Mouse (Mus musculus) gastrocnemius, postnatal 4 days (tissue): Measurements from ENCODE around the gene Sparcl1. TPM values are rescaled to one million over a fixed set of nuclear protein-coding genes. Genes with fewer than 3 reads are reported as not detected.
A peak's percentile ranks its signal among the peaks of the same experiment; 100 is the strongest.

Experiments used
- DNase-seq, 2 experiments: peaks; one replicate each; pipeline ENCODE4 v3.0.0; 2021 to 2022; ENCODE audit warnings: low spot score in 2 of 2, mixed read lengths in 2 of 2
- total RNA-seq, 2 experiments: library from RNA; stranded (reverse); gene quantifications; 2 replicates each; pipeline ENCODE4 v1.2.3; 2021

The Sparcl1 gene
- total RNA-seq, 2 experiments from 2014 or later = 226 to 268 TPM

DNA sequence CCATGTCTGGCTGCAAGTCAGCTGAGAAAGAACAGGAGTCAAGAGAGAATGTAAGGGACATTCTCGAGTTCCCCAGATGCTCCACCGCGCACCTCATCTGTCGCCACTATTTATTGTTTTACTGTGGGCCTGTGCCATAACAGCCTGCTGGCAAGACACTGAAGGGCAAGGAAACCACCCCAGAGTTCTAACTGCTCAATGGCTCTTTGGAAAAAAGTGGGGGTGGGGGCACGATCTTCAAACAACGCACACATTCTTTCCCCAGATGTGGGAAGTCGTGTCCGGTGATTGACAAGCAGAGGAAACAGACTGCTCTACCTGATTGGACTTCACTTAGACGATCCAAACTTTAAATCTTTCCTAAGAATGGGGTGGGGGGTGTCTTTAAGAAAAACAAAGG, 1.5 kb downstream of the Sparcl1 start:
- peak in 1 of 2 experiments; percentile 16 for DNase-seq

DNA sequence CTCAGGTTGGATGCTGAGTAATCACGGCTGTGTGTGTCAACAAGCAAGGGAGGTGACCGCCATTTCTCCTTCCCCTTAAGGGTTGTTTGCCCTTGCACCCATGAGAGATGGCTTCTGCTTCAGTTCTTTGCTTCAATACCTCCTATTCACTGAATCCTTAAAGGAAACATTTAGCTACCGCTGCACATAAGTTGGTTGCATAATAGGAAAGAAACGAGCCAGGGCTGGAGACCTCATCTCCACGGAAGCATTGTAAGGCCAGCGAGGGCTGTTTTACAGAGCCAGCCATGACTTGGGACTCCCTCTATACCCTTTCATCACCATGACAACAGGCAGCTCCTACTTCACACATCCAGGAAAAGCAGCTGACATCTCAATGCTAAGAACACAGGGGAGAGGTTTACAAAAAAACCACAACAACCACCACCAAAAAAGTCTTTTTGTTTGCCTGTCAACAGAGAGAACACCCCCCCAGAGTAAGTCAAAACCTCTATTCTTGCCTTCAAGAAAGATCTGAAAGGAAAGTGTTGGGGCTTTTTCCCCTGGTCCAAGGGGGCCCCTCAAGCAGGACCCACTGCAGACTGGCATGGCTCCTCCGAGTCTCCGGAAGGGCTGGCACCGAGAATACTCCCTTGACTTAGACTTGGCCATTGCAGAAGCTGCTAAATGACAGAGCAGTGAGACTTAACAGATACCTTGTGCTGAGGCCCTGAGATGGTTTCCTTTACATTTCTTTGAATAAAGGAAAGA, 3.2 kb downstream of the Sparcl1 start:
- no peak for DNase-seq

DNA sequence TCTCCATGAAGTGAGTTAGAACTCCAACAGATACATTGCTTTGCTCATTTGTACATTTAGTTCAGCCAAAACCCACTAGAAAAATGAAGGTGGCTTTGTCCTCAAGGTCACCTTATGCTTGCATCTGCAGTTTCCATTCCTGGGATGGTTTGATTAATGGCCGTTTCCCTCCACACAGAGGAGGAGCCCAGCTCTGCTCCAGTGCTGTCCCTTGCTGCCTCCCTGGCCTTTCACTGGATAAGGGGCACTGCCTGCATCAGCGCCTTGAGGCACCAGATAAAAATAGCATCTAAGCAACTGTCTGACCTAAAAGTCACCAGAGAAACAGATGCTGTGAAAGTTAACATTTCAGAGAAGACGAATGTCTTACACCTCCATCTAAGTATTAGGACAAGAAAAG, 4.0 kb downstream of the Sparcl1 start:
- DNase-seq = no peak

DNA sequence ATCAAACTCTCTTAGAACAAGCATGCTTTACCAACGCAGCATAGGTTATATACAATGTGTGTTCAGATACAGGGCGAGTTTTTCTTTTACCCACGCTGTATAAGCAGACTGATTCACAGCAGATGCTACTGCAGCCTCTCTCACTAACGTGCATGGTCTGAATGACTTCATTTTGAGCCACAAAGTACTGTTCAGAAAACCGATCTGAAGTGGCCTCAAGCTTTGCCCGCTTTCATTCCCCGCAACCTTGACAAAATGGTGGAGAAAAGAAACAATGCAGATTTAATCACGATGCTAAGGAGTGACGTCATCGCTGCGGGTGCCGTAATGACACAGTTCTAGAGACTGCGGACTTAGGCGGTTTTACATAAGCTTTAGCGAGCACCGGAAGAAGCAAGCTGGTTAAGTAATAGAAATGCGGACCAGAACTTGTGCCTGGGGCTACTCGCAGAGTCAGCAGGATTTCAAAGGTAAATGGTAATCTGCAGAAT, 4.6 kb downstream of the Sparcl1 start:
- no peak for DNase-seq

DNA sequence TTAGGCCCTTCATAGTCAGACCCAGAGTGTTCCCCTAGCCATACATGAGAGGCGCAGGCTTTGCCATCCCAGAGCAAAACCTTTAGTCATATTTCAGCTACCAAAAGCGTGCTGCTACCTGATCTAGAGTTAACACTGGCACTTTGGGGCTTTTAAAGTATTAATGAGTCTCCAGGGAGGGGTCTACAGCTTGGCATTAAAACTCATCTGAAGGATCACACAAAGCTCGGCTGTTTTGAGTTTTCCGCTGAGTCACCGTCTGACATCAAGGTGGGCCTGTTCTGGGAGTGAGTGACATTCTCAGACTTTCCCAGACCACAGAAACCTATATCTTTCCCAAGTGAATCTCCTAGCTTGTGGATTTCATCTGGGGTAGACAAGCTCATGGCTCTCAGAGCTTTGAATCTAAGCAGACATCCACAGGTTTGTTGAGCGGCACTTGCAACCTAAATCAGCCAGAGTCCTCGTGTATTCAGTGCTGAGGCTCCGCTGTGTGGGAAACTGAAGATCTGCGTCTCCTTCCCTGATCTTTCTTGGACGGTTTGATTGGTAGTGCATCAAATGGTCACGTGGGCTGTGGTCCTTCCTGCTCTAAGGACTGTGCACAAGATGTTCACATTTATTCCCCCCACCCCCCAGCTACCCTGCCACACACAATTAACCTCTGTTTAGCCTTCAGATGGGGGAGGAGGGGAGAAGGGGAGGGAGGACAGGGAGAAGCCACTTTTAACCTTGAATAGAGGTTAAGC, 5.2 kb downstream of the Sparcl1 start:
- DNase-seq = no peak

DNA sequence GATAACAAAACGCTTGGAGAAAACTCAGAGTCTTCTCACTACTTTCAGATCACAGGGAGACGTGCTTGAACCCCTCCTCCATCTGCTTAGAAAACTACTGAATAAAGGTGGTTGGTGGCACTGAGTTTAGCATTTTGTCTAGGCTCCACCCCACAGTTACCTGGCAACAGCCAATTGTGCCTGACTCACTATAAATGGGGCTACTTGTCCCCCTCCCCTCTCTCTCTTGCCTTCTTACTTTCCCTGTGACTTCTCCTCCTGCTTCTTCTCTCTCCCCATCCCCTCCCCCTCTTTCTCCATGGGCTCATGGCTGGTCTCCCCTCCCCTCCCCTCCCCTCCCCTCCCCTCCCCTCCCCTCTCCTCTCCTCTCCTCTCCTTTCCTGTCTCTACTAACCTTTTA, 9.4 kb downstream of the Sparcl1 start:
- DNase-seq = no peak

DNA sequence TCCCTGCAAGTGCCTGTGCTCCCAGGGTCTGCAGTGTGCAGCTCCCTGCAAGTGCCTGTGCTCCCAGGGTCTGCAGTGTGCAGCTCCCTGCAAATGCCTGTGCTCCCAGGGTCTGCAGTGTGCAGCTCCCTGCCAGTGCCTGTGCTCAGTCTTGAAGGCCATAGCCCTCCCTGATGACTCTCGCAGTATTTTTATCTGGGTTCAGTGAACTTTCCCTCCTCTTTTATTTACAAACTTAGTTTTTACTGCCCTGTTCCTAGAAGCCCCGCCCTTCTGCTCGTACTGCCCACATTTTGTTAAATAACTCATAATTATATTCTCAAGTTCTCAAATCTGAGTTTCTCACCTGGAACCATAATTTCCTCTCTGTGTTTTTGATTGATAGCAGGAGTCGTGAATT, 10.4 kb downstream of the Sparcl1 start:
- no peak for DNase-seq

DNA sequence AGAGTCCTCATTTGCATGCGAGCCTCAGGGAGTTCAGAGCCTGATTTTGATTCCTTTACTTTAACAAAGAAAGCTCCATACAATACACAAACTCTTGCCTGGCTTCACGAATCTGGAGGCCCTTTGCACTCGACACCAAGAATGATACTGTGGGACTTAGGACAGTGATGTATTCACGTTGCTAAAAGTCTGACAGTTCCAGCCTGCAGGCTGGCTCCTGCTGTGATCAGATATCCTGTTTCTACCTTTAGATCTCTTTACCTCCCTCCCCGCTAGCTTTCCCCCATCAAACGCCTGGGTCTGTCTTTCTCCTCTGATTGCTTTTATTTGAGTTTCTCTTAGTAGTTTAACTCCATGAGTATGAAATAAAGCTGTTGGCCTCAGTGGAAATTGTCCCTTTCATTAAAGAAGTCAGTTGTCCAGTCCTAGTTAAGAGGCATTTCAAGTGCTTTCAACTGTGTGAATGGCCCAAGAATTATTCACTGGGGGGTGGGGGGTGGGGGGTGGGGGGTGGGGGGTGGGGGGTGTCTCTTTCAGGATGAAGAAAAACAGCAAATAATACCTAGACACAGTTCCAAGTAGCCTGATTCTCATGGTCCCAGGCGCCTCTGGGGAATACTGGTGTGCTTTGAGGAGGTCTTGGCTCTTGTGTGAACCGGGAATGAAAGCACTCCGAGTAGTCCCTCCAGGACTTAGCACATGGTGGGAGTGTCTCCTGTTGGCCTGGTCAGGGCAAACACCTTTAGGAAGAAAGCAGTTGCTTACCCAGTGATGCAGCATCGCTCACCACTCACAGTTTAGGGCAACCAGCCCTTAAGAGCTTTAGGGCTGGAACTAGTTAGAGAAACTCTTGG, 11.6 kb downstream of the Sparcl1 start:
- DNase-seq = no peak

DNA sequence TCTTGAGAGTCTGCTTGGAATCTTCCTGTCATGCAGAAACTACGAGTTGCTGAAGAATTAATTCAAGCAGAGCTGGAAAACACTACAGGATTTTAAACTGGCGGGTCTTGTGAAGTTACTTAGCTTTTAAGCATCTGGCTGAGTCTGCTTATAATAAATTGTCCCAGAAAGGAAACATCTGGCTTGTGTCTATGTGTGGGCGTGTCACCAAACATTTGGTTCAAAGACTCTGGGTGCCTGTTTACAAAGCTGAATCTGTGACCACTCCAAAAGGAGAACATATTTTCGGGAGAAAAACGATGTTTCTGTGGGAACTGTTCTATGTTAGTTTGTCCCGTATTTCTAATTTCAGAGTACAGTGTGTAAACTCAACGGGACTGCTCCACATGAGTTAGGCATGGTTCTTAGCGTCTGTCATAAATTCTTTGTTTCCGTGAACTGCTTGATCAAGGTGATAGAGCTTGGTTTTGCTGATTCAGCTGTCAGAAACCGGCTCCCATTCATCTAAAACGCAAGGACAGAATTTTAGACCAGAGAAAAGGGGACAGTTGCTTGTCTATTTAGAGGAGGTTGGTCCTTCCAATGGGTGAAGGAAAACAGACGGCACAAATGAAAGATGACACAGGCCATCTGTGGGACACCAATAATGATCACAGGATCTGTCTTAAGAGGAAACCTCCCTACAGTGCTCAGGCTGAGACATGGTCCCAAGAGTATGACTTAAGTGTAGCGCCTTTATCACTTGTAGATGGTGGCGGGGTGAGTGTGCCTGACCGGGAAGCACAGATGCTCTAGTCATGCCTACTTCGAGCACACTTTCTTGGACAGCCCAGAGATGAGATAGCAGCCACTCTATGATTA, 17.2 kb downstream of the Sparcl1 start:
- no peak for DNase-seq

DNA sequence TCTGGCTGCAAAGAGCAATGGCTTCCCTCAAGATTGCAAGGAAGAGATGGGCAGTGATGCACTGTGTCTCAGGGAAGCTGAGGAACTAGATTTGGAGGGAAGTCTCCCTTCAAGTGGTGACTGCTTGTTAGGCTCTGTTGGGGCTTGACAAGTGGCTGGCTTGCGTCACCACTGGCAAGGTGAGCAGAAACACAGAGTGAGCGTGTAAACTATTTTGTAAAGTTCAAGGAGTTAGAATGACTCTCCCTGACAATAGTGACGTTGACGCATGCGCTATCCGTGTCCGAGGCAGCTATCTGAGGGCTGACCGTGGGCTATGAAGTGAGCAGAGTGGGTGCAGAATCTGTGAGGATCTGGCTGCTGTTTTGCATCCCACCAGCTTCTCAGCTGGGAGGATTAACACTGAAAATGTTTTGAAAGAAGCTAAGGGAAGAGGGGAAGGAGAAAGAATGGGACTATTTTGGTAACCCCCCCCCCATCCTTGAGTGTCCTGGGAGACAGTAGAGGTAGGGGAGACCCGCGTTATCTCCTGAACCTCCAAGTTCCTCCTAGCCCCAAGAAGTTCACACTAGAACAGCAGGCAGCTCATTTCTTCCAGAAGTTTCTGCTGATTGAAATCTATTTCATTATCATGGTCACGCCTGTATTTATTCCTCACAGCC, 18.0 kb downstream of the Sparcl1 start:
- DNase-seq = no peak

DNA sequence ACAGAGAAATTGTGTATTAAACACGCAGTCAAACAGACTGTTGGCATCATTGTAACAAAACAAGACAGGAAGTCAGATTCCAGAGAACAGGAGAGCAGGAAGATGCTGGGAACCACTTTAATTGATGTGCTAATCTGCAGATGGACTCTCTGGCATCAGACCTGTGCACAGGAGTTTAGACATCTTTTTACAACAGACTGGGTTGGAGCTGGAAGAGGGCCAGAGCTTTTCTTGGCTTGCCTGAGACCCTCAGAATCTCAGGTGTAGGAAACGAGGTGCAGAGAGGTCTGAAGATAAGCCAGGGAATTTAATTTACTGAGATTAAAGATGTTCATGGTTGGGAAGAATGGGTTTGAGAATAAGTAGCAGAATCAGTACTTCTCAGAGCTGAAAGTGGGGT, 23.8 kb downstream of the Sparcl1 start:
- DNase-seq = no peak

DNA sequence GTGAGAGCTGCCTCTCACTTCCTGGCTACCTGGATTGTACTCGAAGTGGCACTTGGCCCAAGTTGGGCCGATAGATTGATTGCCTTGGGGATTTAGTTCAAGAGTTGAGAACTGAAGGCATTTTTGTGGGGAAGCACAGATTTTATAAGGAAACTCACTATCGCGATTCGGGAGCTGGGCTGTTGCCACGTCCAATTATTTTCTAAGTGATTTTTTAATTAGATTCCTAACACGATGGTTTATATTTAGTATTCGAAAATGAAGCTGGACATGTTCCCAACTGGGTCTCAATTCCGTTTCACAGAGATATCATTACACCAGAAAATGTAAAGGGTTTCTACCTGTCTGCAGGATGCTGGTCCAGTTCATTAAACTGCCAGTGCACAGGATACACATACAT, 28.2 kb downstream of the Sparcl1 start:
- DNase-seq = no peak

DNA sequence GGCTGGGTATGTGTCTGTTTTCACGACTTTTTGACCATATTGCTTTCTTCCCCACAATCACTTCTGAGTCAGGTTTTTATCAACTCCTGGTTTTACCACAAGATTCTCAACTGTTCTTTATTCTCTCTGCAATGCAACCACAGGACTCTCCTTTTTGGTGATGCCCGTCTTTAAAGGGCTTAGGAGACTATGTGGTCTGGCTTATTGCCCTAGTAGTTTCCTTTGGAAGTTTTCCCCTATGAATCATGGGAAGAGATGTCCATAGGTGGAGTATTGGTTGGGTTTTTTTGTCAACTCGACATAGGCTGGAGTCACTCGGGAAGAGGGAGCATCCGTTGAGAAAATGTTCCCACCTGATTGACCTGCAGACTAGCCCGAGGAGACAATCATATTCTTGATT, 32.8 kb downstream of the Sparcl1 start:
- no peak for DNase-seq

DNA sequence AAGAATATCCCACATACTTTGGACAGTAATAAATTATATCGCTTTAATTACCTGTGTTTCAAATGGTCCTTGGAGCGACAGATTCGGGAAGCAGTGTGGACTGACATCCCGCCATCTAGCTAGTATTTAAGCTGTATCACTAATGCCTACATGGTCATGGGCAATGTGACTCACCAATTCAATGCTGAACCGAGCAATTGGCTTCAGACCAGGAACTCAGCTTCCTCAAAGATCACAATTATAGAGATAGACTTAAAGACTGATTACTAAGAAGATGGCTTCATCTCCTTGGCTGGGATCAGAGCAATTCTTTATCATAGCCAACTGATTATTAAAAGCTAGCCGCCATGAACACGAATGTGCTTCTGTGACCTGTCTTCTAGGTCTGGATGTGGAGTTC, 36.0 kb downstream of the Sparcl1 start, which contains the start of gene Gm17660:
Gene Gm17660 (minus strand): TSS at position 101 of the 400 bp plus-strand sequence.
- no peak for DNase-seq

DNA sequence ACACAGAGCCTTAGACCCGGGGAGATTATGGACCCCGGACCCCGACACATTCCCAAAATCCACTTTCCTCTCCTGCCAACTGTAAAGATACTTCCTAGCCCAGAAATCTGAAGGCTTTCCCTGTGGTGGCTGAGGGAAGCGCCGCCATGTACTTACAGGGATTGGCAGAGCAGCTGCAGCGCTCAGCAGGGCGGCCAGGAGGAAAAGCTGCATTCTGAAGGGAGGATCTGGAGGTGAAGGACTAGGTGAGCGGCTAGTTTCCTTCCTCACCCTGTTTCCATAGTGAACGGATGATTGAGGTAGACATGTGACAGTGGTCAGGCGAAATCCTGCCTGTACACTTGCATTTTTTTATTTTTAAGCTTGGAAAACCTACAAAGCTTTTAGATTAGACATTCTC, 37.2 kb downstream of the Sparcl1 start:
- DNase-seq = no peak

DNA sequence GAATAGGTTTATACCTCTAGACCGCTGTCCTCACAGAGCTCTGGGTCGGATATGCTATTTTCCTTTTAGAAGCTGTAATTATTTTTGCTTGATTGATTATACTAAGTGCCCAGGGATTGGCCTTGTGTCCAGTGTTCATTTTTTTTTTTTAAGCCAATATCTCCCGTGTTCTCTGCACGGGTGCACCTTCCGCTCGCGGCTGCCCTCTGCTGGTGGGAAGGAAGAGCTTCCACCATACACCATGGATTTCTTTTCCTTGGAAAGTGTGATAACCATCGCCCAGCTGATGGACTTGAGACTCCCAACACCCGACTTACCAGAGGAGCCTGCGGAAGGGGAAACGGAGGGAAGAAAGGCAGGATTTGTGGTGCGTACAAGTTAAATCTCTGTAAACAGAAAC, 39.1 kb downstream of the Sparcl1 start:
- DNase-seq = peak in 1 of 2 experiments; percentile 59

DNA sequence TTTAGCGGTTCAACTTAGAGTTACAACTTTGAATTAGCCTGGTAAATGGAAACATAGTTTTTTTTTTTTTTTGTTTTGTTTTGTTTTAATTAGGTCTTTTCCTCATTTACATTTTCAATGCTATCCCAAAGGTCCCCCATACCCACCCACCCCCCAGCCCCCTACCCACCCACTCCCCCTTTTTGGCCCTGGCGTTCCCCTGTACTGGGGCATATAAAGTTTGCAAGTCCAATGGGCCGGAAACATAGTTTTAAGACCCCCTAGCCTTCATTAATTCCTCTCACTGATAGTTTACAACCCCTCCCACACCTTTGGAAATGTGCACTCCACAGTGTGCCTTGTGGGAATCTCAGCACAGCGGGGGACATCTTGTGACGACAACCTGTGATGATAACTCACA, 39.9 kb downstream of the Sparcl1 start:
- no peak for DNase-seq

DNA sequence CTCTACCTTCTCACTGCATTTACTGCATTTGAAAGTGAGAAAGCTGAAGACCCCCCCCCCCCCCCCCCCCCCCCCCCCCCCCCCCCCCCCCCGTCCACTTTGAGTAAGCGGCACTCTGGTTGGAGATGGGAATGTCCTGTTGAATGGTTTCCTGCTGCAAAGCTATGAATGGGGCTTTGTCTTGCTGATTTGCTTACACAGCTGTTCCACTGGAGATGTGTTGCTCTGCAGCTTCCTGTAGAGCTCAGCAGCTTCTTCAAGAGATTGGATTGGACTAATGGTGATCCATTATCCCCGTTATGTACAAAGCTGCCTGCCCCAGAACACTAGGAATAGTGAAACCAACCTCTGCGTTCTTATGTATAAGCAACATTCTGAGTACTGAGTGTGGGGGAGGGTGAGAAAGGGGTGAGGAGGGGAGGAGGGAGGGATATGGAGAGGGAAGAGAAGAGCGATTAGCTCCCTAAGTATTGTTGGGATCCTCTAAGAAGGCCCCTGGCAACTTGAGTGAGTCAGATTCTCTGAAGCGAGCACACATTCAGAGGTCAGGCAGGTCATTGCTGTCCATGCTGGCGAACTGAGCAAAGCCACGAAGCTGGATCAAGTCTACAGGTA, 41.2 kb downstream of the Sparcl1 start:
- no peak for DNase-seq

DNA sequence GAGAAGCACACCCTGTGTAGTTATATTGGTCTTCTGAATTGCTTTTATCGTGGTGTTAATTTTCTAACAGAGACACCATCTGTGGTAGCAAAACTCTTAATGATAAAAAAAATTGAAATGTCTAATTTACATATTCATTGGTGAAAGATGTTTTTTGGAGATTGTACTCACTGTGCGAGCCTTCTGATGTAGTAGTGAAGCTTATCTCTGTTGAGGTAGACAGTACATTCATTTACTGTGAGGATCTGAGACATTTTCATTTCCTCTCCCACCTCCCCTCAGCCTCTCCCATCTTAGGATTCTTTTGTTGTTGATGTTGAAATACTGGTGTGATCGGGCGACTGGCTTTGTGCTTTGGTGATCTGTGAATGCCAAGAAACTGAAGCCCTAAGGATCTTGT, 42.5 kb downstream of the Sparcl1 start:
- DNase-seq = no peak

DNA sequence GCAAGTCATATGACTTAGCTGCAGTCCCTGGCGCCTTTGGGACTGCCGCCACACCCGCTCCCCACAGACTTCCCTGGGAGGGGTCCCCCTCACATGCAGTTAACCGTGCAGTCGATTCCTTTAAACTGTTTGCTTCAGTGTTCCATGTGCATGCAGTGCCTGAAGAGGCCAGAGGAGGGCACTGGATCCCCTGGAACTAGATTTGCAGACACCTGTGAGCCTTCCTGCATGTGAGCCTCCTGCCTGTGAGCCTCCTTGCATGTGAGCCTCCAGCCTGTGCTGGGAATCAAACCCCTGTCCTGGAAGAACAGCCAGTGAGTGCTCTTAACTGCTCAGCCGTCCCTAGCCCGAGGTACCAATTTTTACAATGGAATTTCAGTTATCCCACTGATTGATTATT, 44.8 kb downstream of the Sparcl1 start:
- no peak for DNase-seq
